Mouse (Mus musculus): ENCODE results near the gene Stat4.

Gene Stat4

DNA sequence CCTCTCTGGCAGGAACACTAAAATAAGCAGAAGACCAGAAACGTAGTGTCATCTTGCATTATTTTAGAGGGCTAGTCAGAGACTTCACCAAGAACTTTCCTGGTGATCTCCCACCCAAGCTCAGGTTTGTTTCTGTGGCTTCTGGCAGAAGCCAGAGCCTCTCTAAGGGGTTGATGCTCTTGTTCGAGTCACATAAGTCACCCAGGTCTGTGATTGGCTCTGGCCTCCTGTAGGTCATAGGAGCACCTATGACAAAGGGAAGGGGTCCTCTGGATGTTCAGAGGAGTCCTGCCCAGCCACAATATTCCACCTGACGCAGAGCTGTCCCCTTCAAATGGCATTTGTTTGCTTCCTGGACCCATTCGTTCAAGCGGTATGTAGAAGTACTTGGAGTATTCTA, at the start of gene Stat4:
Stat4 (plus strand) TSS at position 301 of the 400 bp plus-strand sequence.
- DNase-seq, result no peak

DNA sequence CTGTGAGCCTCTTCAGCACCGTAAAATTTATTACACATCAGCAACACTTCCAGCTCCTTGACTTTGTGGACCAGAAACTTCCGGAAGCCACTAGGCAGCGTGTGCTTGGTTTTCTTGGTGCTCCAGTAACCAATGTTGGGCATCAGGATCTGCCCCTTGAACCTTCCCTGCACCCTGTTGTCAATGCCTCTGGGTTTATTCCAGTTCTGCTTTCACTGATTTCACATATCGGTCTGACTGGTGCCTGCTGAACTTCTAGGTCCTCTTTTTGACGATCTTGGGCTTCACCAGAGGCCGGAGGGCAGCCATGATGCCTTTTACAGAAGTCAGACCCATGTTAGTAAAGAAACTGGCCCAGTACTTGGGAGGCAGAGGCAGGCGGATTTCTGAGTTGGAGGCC, 48.6 kb upstream of the Stat4 start:
- no peak for DNase-seq

DNA sequence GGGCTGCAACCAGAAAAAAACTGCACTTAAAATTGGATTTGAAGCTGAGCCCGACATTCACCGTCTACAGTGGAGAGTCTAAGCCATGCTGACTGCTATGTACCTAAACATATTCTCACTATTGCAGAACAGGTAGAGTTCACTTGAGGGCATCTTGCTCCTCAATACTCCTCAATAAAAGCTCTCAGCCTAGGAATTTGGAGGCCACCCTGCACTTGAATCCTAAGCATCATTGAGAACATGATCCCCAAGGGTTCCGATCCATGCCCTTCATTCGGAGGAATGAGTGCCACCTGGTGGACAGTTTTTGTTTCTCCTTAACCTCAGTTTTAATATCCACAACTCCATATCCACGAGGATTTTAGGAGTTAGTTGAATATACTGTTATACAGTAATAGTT, 42.2 kb upstream of the Stat4 start:
- DNase-seq, result no peak

DNA sequence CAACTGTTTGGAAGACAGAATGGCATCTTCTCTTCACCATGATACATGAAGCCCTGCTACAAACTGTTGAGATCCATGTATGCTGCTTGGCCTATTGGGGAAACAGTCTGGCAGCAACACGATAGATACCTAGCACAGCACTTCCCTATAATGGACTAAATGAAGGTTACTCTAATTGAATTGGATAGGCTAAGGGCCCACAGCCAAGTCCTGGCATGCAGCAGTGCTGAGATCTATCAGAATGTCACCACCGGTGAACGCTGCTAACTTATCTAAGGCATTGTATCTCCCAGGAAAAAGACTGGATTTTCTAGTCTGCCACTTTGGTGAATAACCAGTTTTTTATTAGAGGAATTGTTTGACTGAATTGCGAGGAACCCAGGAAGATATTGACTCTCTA, 39.8 kb upstream of the Stat4 start:
- DNase-seq, result no peak

DNA sequence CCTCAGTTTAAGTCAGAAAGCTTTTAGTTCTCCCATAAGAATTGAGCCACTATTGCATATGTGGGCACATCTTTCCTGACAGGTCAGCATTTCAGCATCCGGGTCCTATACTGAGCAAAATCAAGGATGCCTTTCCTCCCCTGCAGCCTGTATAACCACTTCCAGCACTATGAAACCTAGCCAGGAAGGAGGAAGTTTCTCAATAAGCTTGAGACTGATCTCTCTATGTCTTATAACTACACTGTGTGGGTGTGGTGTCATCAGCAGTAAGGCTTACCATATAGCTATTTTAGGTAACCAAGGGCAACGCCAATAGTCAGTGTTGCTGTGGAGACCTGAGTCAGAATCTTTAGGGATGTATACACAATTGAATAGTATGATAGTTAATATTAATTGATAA, 22.3 kb upstream of the Stat4 start:
- no peak for DNase-seq

DNA sequence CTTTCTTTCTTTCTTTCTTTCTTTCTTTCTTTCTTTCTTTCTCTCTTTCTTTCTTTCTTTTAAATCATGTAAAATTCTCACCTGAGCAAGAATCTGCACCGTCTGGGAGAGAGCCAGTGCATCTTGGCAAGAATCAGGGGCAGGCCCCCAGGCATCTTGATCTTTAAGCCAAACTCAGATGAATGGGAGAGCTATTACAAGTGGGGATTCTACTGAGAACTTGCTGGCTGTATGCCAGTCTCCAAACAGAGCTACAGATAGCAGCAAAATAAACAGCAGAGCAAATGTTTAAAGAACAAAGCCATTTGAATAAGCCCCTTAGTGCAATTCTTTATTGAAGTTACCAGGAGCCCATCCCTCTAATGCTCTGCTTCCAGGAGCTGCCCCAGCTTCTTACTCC, 18.0 kb upstream of the Stat4 start:
- DNase-seq, result no peak

DNA sequence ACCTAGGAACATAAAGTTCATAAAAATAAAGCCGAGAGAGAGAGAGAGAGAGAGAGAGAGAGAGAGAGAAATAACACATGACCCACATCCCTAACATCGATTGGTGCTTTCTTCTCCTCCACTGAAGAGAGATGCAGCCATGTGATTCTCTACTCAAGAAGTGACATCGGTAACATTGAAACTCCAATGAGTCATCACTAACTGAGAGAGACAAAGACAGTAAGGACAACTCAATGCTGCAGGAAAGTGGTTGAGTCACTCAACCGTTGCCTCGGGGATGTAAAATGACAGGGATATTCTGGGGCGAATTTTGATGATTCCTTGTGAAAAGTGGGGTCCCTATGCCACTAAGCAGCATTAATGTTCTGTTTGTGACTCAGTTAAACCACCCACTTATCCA, 16.8 kb upstream of the Stat4 start:
- DNase-seq, result no peak

DNA sequence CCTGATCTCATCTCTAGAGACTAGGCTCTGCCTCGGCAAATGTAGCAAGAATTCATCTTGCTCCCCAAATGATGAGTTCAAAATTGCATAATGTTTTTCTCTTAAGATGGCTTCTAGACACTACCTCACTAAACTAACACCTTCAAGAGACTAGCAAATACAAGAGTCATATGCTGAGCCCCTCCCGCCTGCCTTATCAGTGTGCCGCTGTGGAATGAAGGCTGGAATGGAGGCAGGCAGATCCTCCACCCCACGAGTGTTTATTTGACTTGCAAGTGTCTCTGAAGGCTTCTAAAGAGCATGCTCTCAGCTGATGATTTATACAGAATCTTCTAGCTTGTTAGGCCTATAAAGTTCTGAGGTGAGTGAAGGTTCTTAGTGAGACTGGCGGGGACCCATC, 11.4 kb upstream of the Stat4 start:
- no peak for DNase-seq

DNA sequence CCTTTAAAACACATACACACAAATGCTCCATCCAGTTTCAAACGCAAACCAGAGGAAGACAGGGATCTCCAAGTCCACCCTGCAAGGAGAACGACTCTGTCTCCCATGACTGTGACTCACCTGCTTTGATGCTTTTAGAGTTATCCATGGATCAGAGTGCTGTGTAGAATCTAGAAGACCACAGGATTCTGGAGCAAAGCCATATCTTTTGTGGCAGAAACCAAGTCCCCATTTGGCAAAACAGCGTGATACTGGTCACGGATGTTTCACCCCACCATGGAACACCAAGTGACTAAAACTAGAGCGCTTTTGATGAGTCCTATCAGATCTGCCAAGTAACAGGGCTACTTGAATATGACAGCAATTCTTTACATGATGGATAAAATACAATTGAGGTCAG, 7.9 kb upstream of the Stat4 start:
- DNase-seq, result no peak

DNA sequence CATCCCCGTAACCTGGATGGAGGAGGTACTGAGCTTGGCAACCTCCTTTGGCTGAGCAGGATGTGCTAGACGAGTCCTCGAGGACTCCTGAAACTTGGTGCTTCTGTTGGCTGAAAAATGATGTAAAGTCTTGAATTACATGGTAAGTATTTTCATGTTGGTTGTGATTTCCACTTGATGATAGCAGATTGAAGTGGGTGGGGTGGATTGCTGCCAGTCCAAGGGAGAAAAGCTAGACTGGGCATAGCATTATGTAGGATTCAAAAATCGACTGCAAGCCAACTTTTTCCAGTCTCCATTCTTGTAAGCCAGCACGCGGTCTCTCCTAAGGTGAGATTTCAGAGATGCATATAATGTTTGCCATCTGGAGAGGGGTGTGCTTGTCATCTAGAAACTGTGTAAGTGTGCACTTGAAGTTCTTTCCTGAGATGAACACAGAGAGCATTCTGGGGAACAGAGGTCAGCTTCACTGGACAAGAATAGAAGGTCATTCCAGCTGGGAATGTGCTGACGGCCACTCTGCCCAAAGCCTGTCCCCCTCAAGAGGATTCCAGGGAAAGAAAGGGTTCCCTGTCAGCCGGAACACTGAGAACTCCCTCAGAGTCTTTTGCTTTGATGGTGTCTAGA, 5.1 kb downstream of the Stat4 start:
- no peak for DNase-seq

DNA sequence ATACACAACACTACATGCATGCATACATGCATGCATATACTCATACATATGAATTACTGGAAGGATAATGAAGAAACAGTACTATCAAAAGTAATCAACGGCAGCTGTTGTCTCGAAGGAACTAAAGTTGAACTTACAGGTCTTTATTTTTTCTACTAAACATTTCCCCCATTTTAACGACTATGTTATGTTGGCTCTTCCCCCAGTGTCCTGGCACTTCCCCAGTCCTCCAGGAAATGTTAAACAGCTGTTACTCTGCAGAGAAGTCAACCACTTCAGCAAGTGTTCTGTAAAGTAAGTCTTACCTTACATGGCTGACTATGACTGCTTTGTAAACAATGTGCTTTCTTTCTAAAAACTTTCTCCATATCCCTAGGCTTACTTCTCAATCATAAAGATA, 9.1 kb downstream of the Stat4 start:
- no peak for DNase-seq

DNA sequence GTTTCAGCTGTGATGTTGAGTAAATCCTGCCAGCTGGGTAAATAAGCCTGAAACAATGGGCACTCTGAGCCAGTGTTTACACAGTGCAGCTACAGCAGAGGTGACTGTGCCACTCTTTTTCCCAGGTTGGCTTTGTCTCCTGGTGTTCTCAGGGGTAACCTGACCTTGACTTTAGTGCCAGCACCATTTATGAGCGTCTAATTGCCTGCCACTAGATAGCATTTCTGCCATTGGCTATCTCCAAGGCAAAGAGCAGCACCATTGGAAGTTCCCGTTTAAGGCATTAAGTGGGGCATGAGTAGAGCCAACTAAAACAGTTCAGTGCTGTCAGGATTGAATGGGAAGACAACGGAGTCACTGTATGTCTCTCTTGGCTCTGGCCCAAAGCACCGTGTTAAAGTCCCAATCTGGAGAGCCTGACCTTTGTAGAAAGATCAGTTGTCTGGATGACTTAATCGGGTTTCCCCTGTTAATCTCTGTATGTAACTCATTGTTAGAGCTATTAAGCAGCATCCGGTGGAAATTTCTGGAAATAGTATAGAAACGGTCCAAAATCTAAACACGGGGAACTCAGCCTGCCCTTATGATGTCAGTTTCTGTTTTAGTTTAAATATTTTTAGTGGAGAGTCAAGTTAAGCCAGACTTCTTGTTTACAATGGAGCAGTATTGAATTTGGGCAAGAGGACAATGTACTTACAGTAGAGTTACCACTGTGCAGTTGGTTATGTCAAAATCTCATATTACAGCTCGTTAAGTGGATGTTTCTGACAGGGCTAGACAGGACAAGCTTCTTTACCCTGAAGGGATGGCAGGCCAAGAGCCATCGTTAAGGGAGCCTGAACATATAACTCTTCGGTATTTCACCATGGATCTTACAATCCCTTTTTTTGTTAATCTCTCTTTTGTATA, 10.1 kb downstream of the Stat4 start:
- no peak for DNase-seq

DNA sequence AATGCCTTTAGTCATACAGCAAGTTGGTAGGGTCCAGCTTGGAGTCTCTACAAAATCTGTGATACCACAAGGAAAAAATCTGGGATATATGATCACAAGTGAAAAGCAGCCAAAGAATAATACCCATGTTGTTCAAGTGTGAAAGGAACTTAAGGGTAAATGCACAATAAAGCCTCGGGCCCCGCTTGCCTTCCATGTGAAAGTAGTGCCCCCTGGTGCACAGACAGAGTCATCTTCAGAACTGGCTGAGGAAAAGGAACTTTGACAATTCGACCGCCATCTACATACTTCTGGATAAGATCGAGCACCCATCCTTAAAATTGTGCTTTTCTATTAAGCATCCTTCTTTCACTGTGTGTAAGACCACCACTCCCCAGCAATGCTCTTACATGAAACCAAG, 11.6 kb downstream of the Stat4 start:
- no peak for DNase-seq

DNA sequence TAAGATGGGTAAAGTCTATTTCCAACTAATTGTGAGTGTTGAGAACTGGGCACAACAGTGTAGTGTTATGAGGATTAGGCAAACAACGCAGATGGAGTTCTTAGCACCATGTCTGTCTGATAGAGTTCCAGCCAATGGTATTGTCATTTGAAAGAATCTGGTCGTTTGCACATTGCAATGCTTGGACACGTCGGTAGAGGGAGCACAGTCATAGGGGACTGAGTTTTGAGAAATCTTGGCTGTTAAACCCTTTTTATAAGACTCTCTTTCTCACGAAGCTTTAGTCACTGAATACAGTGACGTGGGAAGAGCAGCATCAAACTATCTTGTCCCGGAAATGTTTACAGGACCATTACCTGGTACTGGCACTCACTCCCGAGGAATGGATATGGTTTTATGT, 17.1 kb downstream of the Stat4 start:
- DNase-seq, result peak; percentile 39 to 65

DNA sequence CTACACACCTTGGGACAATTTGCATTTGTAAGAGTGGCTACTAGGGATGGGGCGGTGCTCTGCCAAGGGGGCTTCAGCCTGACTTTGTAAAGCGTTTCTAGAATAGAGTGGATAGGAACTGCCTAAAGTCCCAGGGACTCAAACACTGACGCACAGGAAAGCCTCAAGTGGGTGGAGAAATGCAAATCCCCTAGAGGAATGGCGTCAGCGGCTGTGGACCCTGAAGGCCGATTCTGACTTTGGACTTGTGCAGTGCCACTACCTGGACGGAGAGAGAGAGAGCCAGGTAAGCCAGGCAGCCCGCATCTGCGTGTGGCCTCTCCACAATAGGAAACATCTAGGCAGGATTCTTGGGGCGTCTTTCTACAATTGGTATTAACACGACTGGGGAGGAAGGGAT, 21.5 kb downstream of the Stat4 start:
- peak in 1 of 2 experiments; percentile 63 for DNase-seq

DNA sequence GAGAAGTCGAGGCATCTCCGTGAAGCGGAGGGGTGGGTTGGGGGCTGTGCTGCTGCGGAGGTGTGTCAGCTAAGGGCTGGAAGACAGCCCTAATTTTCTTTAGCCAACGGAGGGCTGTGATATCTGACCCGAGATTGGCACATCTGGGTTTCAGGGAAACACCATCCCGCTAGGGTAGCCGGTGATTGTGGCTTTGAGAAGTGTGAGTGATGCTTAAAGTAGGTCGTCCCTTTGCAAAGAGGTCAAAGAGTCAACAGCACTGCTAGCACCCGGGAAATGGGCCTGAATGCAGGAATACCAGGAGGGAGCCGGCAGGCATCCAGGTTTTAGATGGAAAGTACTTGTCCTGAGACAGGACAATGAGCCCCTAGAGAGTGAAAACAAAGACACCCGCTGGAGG, 22.0 kb downstream of the Stat4 start:
- no peak for DNase-seq

DNA sequence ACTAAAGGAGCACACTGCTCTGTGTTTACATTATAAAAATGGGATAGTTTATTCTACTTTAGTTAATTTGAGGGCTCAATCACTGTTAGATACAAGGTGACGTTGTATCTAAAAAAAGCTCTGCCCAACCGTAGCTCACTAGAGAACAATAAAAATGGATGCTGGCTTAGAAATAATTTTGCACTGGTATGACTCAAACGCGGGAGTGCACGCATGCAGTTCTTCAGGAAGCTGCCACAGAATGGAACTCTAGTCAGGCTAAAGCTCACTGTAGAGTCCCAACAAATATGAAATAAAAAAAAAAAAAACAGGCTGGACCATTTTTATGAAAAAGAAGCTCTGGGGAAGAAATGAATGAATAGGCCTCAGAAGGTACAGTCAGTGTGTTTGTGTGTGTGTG, 23.8 kb downstream of the Stat4 start:
- DNase-seq, result no peak

DNA sequence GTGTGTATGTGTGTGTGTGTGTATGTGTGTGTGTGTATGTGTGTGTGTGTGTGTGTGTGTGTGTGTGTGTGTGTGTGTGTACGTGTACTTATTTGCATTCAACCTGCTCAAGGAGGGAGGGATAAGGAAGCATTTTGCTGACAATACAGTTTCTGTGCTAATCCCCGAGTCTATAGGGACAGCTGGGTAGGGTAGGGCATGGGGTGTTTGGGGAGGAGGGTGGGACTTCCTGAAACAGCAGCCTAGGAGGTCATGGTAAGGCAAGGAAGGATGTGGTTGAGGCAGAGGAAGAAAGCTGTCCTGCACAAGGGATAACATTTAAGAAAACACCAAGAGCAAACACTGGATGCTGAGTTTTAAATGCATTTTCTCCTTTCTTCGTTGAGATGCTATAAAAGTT, 24.3 kb downstream of the Stat4 start:
- peak in 1 of 2 experiments; percentile 69 for DNase-seq

DNA sequence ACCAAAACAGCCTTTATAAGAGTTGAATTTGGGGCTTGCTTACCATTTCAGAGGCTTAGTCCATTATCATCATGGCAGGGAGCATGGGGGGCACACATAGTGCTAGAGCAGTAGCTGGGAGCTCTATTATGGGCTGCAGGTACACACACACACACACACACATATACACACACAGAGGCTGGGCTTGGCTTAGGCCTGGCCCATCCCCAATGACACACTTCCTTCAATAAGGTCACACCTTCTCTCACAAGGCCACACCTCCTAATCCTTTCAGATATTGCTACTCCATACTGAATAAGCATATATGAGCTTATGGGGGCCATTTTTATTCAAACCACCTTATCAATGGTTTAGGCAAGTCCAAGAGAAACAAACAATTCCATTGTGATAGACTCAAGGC, 25.3 kb downstream of the Stat4 start:
- DNase-seq, result no peak

DNA sequence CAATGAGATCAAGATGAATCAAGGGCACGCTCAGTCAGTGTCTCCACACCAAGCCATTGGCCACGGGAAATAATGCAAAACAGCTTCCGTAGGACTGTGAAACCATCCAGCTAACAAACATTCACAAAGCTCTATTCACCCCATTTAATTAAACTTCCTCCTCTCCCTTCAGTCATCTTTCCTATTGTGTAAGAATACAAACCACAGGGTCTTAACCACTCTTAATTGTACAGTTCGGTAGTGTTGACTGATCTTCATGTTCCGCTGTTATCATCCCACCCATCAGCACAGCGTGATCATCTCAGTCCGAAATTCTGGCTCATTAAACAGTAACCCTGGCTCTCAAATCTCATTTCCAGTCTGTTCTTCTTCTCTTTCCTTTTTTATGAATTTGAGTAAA, 25.8 kb downstream of the Stat4 start:
- no peak for DNase-seq

DNA sequence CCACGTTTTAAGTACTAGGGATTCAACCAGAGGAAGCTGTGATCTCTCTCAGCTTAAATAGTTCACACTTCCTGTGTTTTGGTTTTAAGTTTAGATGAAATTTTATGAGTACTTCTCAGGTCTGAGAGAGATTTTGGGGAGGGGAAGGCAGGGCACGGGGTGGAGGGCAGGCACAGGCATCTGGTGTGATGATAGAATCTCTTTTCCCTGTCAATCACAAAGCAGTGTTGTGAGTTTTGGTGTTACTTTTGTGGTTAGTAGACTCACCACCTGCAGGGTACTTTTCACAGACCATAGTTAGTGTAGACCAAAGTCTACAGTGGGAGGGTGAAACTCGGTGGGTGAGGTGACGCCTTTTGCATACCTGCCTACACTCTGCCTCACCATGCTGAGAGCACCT, 32.7 kb downstream of the Stat4 start:
- peak in 1 of 2 experiments; percentile 63 for DNase-seq

DNA sequence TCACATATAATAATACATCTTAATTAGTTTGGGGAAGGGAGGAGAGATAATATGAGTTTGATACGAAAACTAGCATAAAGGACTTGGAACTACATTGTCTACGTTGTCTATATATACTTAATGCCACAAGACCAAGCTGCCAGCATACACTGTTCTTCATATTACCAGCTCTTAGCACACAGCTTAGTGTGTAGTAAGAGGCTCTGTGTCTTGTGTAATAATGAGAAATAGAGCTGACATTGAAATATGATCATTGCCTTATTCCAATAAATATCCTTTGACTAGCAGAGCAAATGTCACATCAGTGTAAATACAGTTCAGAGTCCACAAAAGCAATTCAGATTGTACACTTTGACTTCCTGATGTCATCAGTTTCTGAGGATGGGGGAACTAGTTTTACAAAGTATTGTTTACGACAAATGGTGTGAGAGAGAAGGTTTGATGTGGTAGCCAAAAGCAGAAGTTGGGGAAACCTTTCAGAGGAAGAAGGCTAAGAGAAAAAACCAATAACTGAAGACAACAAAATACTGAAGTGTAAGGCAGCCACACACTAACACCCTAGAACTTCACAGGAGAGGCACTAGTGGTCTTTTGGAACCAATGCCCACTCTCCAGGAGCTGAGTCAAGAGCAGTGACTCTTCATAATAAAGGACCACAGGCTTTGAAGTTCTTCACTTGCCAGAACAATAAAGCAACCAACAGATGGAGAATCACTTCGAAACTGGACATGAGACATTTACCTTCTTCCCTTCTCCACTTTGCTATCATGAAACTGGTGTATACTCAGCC, 35.2 kb downstream of the Stat4 start:
- DNase-seq, result no peak

DNA sequence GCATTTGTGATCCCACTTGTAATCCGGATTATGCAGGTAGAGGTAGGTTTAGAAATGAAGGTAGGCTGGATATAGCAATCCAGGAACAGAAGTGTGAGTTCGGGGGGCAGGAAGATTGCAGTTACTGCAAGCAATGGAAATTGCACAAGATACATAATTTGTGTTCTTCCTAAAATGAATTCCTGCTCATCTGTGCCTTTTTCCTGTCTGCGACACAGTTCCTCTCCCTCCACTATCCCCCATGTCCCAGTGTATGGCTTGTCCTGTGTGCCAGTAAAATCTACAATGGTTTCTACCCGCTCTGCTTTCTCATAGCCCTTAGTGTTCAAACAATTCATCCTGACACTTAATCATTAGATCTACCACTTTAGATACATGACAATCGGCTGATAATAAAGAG, 41.7 kb downstream of the Stat4 start:
- no peak for DNase-seq

Data from thymus, adult 18-20 months (tissue).